Mouse (Mus musculus) left cerebral cortex, postnatal 4 days (tissue): ENCODE measurements around the gene Olfr1279. TPM values are rescaled to one million over a fixed set of nuclear protein-coding genes. Genes with fewer than 3 reads are reported as not detected.
"Not testable (repeated sequence)": the region's sequence is repeated elsewhere in the genome, so short reads cannot be mapped to it uniquely, and the experiment has no call there.

Source experiments
- DNase-seq: peaks from one replicate; pipeline ENCODE4 v3.0.0-alpha.2; 2022
- intact Hi-C: fragments of 180-260 bp; cut with DNase I; formaldehyde crosslinking; loops from one replicate; pipeline ENCODE4 v1.15.1; 2025
- total RNA-seq, 2 experiments: library from RNA; stranded (reverse); gene quantifications; 2 replicates each; pipeline ENCODE4 v1.2.3; 2021

Olfr1279 gene
- not detected for total RNA-seq

GRCm38 (mm10) chr2:111300374-111300773, at the start of gene Olfr1279:
TSS of gene Olfr1279 (plus strand) at chr2:111300635.
- no peak for DNase-seq
- intact Hi-C loops = no loop called here

GRCm38 (mm10) chr2:111254216-111254615, 46.2 kb upstream of the Olfr1279 start, which contains the start of gene Olfr1276:
TSS of gene Olfr1276 (plus strand) at chr2:111254516.
- intact Hi-C loops = no loop called here
- no peak for DNase-seq

GRCm38 (mm10) chr2:111274006-111274405, 26.4 kb upstream of the Olfr1279 start, which contains the start of gene Olfr1277:
TSS of gene Olfr1277 (minus strand) at chr2:111274106.
- intact Hi-C loops = no loop called here
- no peak for DNase-seq

GRCm38 (mm10) chr2:111289836-111290235, 10.6 kb upstream of the Olfr1279 start, which contains the start of gene Olfr1278:
TSS of gene Olfr1278 (plus strand) at chr2:111290136.
- intact Hi-C loops = no loop called here
- no peak for DNase-seq

- no peak for DNase-seq
- intact Hi-C loops = no loop called here
Observed at GRCm38 (mm10) chr2:111298541-111298940, 1.9 kb upstream of the Olfr1279 start.

- intact Hi-C loops = no loop called here
- DNase-seq = no peak
Observed at GRCm38 (mm10) chr2:111313717-111314116, 13.3 kb downstream of the Olfr1279 start, which contains the start of gene Olfr1280. TSS of gene Olfr1280 (plus strand) at chr2:111314017.

- intact Hi-C loops = no loop called here
- DNase-seq = no peak
Observed at GRCm38 (mm10) chr2:111326220-111326619, 25.8 kb downstream of the Olfr1279 start, which contains the start of gene Olfr1281. TSS of gene Olfr1281 (plus strand) at chr2:111326520.

GRCm38 (mm10) chr2:111333721-111334120, 33.3 kb downstream of the Olfr1279 start:
- intact Hi-C loops, DNase-seq: not testable (repeated sequence)

GRCm38 (mm10) chr2:111335976-111336375, 35.5 kb downstream of the Olfr1279 start, which contains the start of gene Olfr1282:
TSS of gene Olfr1282 (minus strand) at chr2:111336076.
- intact Hi-C loops = no loop called here

More at GRCm38 (mm10) chr2:111335976-111336375, 35.5 kb downstream of the Olfr1279 start, which contains the start of gene Olfr1282:
- DNase-seq = no peak

Other genes with a start within 250 kb of the Olfr1279 start
- not detected for gene Gm13941, start 194.7 kb upstream of the Olfr1279 start, total RNA-seq
- gene Gm15130, start 147.7 kb upstream of the Olfr1279 start, total RNA-seq = not detected
- not detected for gene 4930430A15Rik, start 71.0 kb upstream of the Olfr1279 start, total RNA-seq
- not detected for gene Olfr1275, start 65.3 kb upstream of the Olfr1279 start, total RNA-seq
- gene Olfr1276, start 46.1 kb upstream of the Olfr1279 start, total RNA-seq = not detected
- not detected for gene Olfr1277, start 26.5 kb upstream of the Olfr1279 start, total RNA-seq
- not detected for gene Olfr1278, start 10.5 kb upstream of the Olfr1279 start, total RNA-seq
- not detected for gene Olfr1280, start 13.4 kb downstream of the Olfr1279 start, total RNA-seq
- not detected for gene Olfr1281, start 25.9 kb downstream of the Olfr1279 start, total RNA-seq
- not detected for gene Olfr1282, start 35.4 kb downstream of the Olfr1279 start, total RNA-seq
- not detected for gene Olfr1283, start 66.2 kb downstream of the Olfr1279 start, total RNA-seq
- gene Olfr1284, start 74.9 kb downstream of the Olfr1279 start, total RNA-seq = not detected
- gene Olfr1286, start 122.5 kb downstream of the Olfr1279 start, total RNA-seq = not detected
- not detected for gene Olfr1287, start 148.5 kb downstream of the Olfr1279 start, total RNA-seq
- not detected for gene Olfr1288, start 173.5 kb downstream of the Olfr1279 start, total RNA-seq
- not detected for gene Olfr1289, start 180.2 kb downstream of the Olfr1279 start, total RNA-seq
- gene Olfr1290, start 193.2 kb downstream of the Olfr1279 start, total RNA-seq = not detected
- gene Olfr1291-ps1, start 196.5 kb downstream of the Olfr1279 start, total RNA-seq = not detected
- not detected for gene Olfr1293-ps, start 224.6 kb downstream of the Olfr1279 start, total RNA-seq
- gene Olfr1294, start 239.7 kb downstream of the Olfr1279 start, total RNA-seq = not detected